Comparison of ENCODE assay signal across 8 mouse cellular contexts in the genomic region with DNA sequence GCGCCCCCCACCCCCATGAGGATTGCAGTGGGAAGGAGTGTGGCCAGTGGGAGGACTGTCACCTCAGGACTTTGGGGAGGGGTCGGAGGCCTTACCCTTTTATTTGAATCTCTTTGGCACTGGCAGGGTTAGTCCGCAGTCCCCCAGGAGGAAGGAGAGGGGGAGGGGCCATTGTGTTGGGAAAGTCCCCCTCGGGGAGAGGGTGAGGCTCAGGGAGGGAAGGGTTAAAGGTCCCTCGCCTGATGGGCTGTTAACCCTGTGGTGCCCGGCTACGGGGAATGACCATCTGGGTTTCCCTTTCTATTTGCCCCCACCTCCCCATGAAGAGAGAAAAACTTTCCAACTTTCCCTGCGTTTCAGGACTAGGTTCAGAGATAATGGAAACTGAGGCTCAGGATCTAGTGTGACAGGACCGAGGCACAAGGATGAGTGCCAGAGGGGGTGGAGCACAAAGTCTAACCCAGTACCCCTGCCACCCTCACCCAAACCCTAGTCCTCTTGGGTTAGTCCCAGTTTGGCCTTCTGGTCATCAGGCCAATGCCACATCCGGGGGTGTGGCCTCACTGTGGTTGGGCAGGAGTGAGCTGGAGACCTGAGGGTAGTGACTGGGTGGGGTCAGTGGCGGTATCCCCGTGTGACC. TPM values are rescaled to one million over a fixed set of nuclear protein-coding genes. Genes with fewer than 3 reads are reported as not detected.
DNase-seq lines count a peak whose midpoint lies in the region; ATAC-seq and TF ChIP-seq lines count a peak whose summit lies in the region.

No protein-coding gene starts in this region.

- peak; percentile 22 for ATAC-seq in embryonic facial prominence, embryonic 11.5 days (replicated peaks; ENCODE audit: insufficient number of reproducible peaks, low FRiP score, low TSS enrichment, low read depth)
- ATAC-seq in heart, embryonic 11.5 days (replicated peaks; ENCODE audit: insufficient number of reproducible peaks, low FRiP score, low TSS enrichment): peak; percentile 27; the same call in 1 of the 2 replicates
- ATAC-seq in kidney, embryonic 15.5 days (replicated peaks; ENCODE audit: low FRiP score): peak; percentile 29

- peaks cover 5 to 27% of the 10 kb centered on the region in 2 experiments for H3K4me1 ChIP-seq in CH12.LX (ENCODE audit: control insufficient read depth in 1 of 2, insufficient read depth in 2 of 2)
- peaks cover 18% of the 10 kb centered on the region for H3K4me1 ChIP-seq in embryonic facial prominence, embryonic 11.5 days (ENCODE audit: control insufficient read depth, insufficient read depth, low read length)
- peaks cover 25% of the 10 kb centered on the region for H3K4me1 ChIP-seq in heart, embryonic 11.5 days (ENCODE audit: control insufficient read depth, insufficient read depth, low read length)
- H3K4me1 ChIP-seq in kidney, embryonic 15.5 days: peaks cover 68% of the 10 kb centered on the region

- H3K27me3 ChIP-seq in CH12.LX (replicated peaks): no peaks in the 10 kb centered on the region
- peaks cover 11% of the 10 kb centered on the region; the same call in 1 of the 2 replicates for H3K27me3 ChIP-seq in embryonic facial prominence, embryonic 11.5 days (ENCODE audit: control insufficient read depth, insufficient read depth, low read length)
- H3K27me3 ChIP-seq in heart, embryonic 11.5 days (ENCODE audit: control insufficient read depth, insufficient read depth, low read length): no peaks in the 10 kb centered on the region
- no peaks in the 10 kb centered on the region for H3K27me3 ChIP-seq in kidney, embryonic 15.5 days

- TF ChIP-seq POLR2A in CH12.LX (IDR thresholded peaks at IDR 0.05; ENCODE audit: low read depth, low read length): peak; percentile 38

- WGBS in embryonic facial prominence, embryonic 11.5 days: under 1% methylated on average over 12 of the region's 12 CpGs
- under 1% methylated on average over 12 of the region's 12 CpGs for WGBS in heart, embryonic 11.5 days (ENCODE audit: insufficient replicate concordance)
- under 1% methylated on average over 12 of the region's 12 CpGs for WGBS in kidney, embryonic 15.5 days

- peak overlapping the region; percentile 96 for H3K27ac ChIP-seq in CH12.LX (ENCODE audit: insufficient read depth, low read depth)
- peak overlapping the region; percentile 85 for H3K27ac ChIP-seq in embryonic facial prominence, embryonic 11.5 days (replicated peaks; ENCODE audit: low read depth, low read length)
- peak overlapping the region; percentile 92 for H3K27ac ChIP-seq in heart, embryonic 11.5 days (ENCODE audit: low read depth, low read length)
- H3K27ac ChIP-seq in kidney, embryonic 15.5 days: peak overlapping the region; percentile 99

- in situ Hi-C loops in CH12.LX (cut with MboI; ENCODE audit: low pct_ligation_motif_present, low pct_unique_long_range_greater_than_20kb, low sequenced_read_pairs): no loop called here

- peak overlapping the region; percentile 98 to 100 (median 99) for H3K4me3 ChIP-seq in CH12.LX (replicated peaks in 1 of 3; ENCODE audit: low read depth in 2 of 3, low read length in 2 of 3, poor library complexity in 1 of 3)
- peak overlapping the region; percentile 71 for H3K4me3 ChIP-seq in embryonic facial prominence, embryonic 11.5 days (ENCODE audit: low read depth, low read length)
- H3K4me3 ChIP-seq in heart, embryonic 11.5 days (ENCODE audit: low read depth, low read length): peak overlapping the region; percentile 86
- peak overlapping the region; percentile 85 for H3K4me3 ChIP-seq in kidney, embryonic 15.5 days (replicated peaks)

- H3K9ac ChIP-seq in CH12.LX (ENCODE audit: insufficient read depth, low read depth): peak overlapping the region; percentile 100
- peak overlapping the region; percentile 89 for H3K9ac ChIP-seq in embryonic facial prominence, embryonic 11.5 days (replicated peaks; ENCODE audit: low read length)
- peak overlapping the region; percentile 94 for H3K9ac ChIP-seq in heart, embryonic 11.5 days (ENCODE audit: low read depth, low read length)
- peak overlapping the region; percentile 94 for H3K9ac ChIP-seq in kidney, embryonic 15.5 days

- DNase-seq in CH12.LX (ENCODE audit: extremely low read depth): peak; percentile 90
- peak; percentile 87 for DNase-seq in adrenal gland, adult 2 months
- peak; percentile 85 for DNase-seq in embryonic facial prominence, embryonic 11.5 days (ENCODE audit: low spot score)
- peak; percentile 90 for DNase-seq in lung, postnatal 25 days (ENCODE audit: low spot score)
- DNase-seq in retina, postnatal 1 day: peak; percentile 82
- DNase-seq in yolk sac, embryonic 10.5 days (ENCODE audit: low spot score): peak; percentile 88

- no peaks in the 10 kb centered on the region for H3K9me3 ChIP-seq in CH12.LX (replicated peaks; ENCODE audit: low read length)
- H3K9me3 ChIP-seq in embryonic facial prominence, embryonic 11.5 days (replicated peaks; ENCODE audit: control insufficient read depth, low read length): no peaks in the 10 kb centered on the region
- H3K9me3 ChIP-seq in heart, embryonic 11.5 days (replicated peaks; ENCODE audit: control insufficient read depth, low read length): no peaks in the 10 kb centered on the region
- no peaks in the 10 kb centered on the region for H3K9me3 ChIP-seq in kidney, embryonic 15.5 days (replicated peaks)

- TF ChIP-seq EP300 in CH12.LX (IDR thresholded peaks at IDR 0.05; ENCODE audit: low read length): 0 out of 2 replicates have a peak, but pooled peaks have one; percentile 33

- H3K4me2 ChIP-seq in CH12.LX (ENCODE audit: insufficient read depth, low read depth, poor library complexity, severe bottlenecking): peak overlapping the region; percentile 78
- H3K4me2 ChIP-seq in embryonic facial prominence, embryonic 11.5 days (ENCODE audit: low read depth, low read length): peak overlapping the region; percentile 100
- H3K4me2 ChIP-seq in heart, embryonic 11.5 days: peak overlapping the region; percentile 84
- H3K4me2 ChIP-seq in kidney, embryonic 15.5 days: peak overlapping the region; percentile 100

- H3K36me3 ChIP-seq in CH12.LX (replicated peaks in 1 of 2; ENCODE audit: control insufficient read depth in 1 of 2, insufficient read depth in 1 of 2, low read length in 1 of 2): peaks cover 28 to 39% of the 10 kb centered on the region in 2 experiments
- H3K36me3 ChIP-seq in embryonic facial prominence, embryonic 11.5 days (replicated peaks; ENCODE audit: control insufficient read depth, insufficient read depth, low read depth, low read length): no peaks in the 10 kb centered on the region
- H3K36me3 ChIP-seq in heart, embryonic 11.5 days (ENCODE audit: control insufficient read depth, insufficient read depth, low read length): no peaks in the 10 kb centered on the region; the same call in 1 of the 2 replicates
- peaks cover 11% of the 10 kb centered on the region for H3K36me3 ChIP-seq in kidney, embryonic 15.5 days

- dilution Hi-C loops in CH12.LX (cut with MboI; ENCODE audit: extremely low pct_ligation_motif_present, extremely low pct_unique_long_range_greater_than_20kb, low sequenced_read_pairs): no loop called here

- no peak for TF ChIP-seq RAD21 in CH12.LX (IDR thresholded peaks at IDR 0.05; ENCODE audit: low read depth, low read length)

- peaks cover 38% of the 10 kb centered on the region for H3K79me2 ChIP-seq in CH12.LX (replicated peaks; ENCODE audit: control insufficient read depth, extremely low read depth, insufficient read depth, poor library complexity, severe bottlenecking)

- no peak for TF ChIP-seq CTCF in CH12.LX (conservative IDR thresholded peaks at IDR 0.05 in 1 of 2, IDR thresholded peaks at IDR 0.05 in 1 of 2; ENCODE audit: low read depth in 2 of 2, low read length in 2 of 2)

RNA-seq across cellular contexts. Expression of a gene that starts 4.6 kb away (rescaled TPM):
- 33.2 and 61.7 TPM in 2 replicates for total RNA-seq in CH12.LX (2012; rRNA removed)
- total RNA-seq in CH12.LX (2014; rRNA removed): 23.2 and 25.4 TPM in 2 replicates
- polyA plus RNA-seq in CH12.LX (2012; ENCODE audit: insufficient read length, low read depth): 22.2 and 23.3 TPM in 2 replicates
- total RNA-seq in adrenal gland, adult 2 months (2021): 1 to 10 TPM; 3.3 to 9.1 TPM
- polyA plus RNA-seq in adrenal gland, adult 2 months (2012; rRNA removed): 62.4 and 114 TPM in 2 replicates
- polyA plus RNA-seq in embryonic facial prominence, embryonic 11.5 days (2014; fragmentation: Nextera tagmentation; extraction: Ambion mirVana): 4.6 and 5.9 TPM in 2 replicates
- 3.7 and 6.0 TPM in 2 replicates for polyA plus RNA-seq in heart, embryonic 11.5 days (2014; fragmentation: Nextera tagmentation; extraction: Ambion mirVana)
- 12.3 and 12.4 TPM in 2 replicates for polyA plus RNA-seq in kidney, embryonic 15.5 days (2015; fragmentation: Nextera tagmentation; extraction: Ambion mirVana)

RNA-seq across cellular contexts. Expression of a gene that starts 26.2 kb away (rescaled TPM):
- total RNA-seq in CH12.LX (2012; rRNA removed) (47.6 and 53.3 TPM in 2 replicates), CH12.LX (2014; rRNA removed) (32.0 and 37.5 TPM in 2 replicates)
- polyA plus RNA-seq in CH12.LX (2012; ENCODE audit: insufficient read length, low read depth): 81.0 and 94.2 TPM in 2 replicates
- 10 to 100 TPM; 53.9 to 61.2 TPM for total RNA-seq in adrenal gland, adult 2 months (2021)
- 17.4 and 19.8 TPM in 2 replicates for polyA plus RNA-seq in adrenal gland, adult 2 months (2012; rRNA removed)
- polyA plus RNA-seq in embryonic facial prominence, embryonic 11.5 days (2014; fragmentation: Nextera tagmentation; extraction: Ambion mirVana): 16.2 and 16.7 TPM in 2 replicates
- 11.3 and 16.4 TPM in 2 replicates for polyA plus RNA-seq in heart, embryonic 11.5 days (2014; fragmentation: Nextera tagmentation; extraction: Ambion mirVana)
- 28.9 and 33.0 TPM in 2 replicates for polyA plus RNA-seq in kidney, embryonic 15.5 days (2015; fragmentation: Nextera tagmentation; extraction: Ambion mirVana)

RNA-seq across cellular contexts. Expression of a gene that starts 39.4 kb away (rescaled TPM):
- total RNA-seq in CH12.LX (2012; rRNA removed) (5.6 and 7.4 TPM in 2 replicates), CH12.LX (2014; rRNA removed) (1.1 and 1.5 TPM in 2 replicates)
- polyA plus RNA-seq in CH12.LX (2012; ENCODE audit: insufficient read length, low read depth): 9.3 and 9.5 TPM in 2 replicates
- 10 to 100 TPM; 13.3 to 22.9 TPM for total RNA-seq in adrenal gland, adult 2 months (2021)
- polyA plus RNA-seq in adrenal gland, adult 2 months (2012; rRNA removed): 160 and 217 TPM in 2 replicates
- 9.3 TPM in 2 replicates for polyA plus RNA-seq in embryonic facial prominence, embryonic 11.5 days (2014; fragmentation: Nextera tagmentation; extraction: Ambion mirVana)
- 6.6 and 6.7 TPM in 2 replicates for polyA plus RNA-seq in heart, embryonic 11.5 days (2014; fragmentation: Nextera tagmentation; extraction: Ambion mirVana)
- polyA plus RNA-seq in kidney, embryonic 15.5 days (2015; fragmentation: Nextera tagmentation; extraction: Ambion mirVana): 16.4 and 19.5 TPM in 2 replicates

RNA-seq across cellular contexts. Expression of a gene that starts 53.5 kb away (rescaled TPM):
- not detected in 2 replicates for total RNA-seq in CH12.LX (2012; rRNA removed)
- not detected in 2 replicates for total RNA-seq in CH12.LX (2014; rRNA removed)
- not detected in 2 replicates for polyA plus RNA-seq in CH12.LX (2012; ENCODE audit: insufficient read length, low read depth)
- total RNA-seq in adrenal gland, adult 2 months (2021): 10 to 100 TPM in 1 of 2 experiments, 1 to 10 TPM in 1; 5.7 to 10.4 TPM
- polyA plus RNA-seq in adrenal gland, adult 2 months (2012; rRNA removed): 7.1 and 9.0 TPM in 2 replicates
- polyA plus RNA-seq in embryonic facial prominence, embryonic 11.5 days (2014; fragmentation: Nextera tagmentation; extraction: Ambion mirVana): 0.71 and 1.00 TPM in 2 replicates
- polyA plus RNA-seq in heart, embryonic 11.5 days (2014; fragmentation: Nextera tagmentation; extraction: Ambion mirVana): 0.74 and 1.5 TPM in 2 replicates
- polyA plus RNA-seq in kidney, embryonic 15.5 days (2015; fragmentation: Nextera tagmentation; extraction: Ambion mirVana): 2.5 and 3.7 TPM in 2 replicates

Comparison
In these comparisons a context has a peak if more than half of its experiments do, and no peak if none do; other contexts are left out.
1. Peak in every context shown above with its lines: DNase-seq, ATAC-seq, H3K4me3 ChIP-seq and H3K27ac ChIP-seq.